Mouse (Mus musculus) liver, postnatal 0 days (tissue): ENCODE measurements at regions not wholly inside any gene's neighbourhood (a gene's known extent, or its start where the extent isn't known, plus 50 kb on each side); places are given as distances from the start of the nearest gene placed in this dataset.

ENCODE experiments used
- CTCF ChIP-seq: sonication (generic); IDR thresholded peaks from 2 replicates; pipeline ENCODE4 v1.5.1; 2016; ENCODE audit warnings: antibody characterized with exemption, low read depth
- EP300 ChIP-seq: IDR thresholded peaks from 2 replicates; pipeline ENCODE4 v1.6.1; 2016; ENCODE audit warnings: antibody characterized with exemption, low read depth, mild to moderate bottlenecking

DNA sequence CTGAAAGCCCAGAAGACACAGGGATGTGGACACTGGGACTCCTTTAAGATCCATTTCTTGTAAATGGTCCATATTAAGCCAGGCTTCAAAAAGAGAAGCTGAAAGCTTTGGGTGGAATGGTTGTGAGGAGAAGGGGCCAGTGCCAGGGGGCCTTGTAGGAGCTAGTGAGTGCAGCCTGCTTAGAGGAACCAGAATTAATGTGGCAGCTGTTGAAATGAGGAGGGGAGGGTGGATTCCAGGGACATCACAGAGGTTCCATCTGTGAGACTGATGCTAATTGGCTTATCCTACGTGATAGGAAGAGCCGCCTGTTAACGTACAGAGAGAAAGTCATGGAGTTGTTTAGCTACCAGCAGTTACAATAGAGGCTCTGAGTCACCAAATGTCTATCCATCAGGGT, 407.6 kb downstream of the Nedd1 start:
- no peak for TF ChIP-seq CTCF
- no peak for TF ChIP-seq EP300
